Mouse (Mus musculus) layer of hippocampus, adult 9-11 months (tissue): Measurements from ENCODE around the gene Ldhd.

ENCODE experiments used
- DNase-seq: peaks from one replicate; pipeline ENCODE4 v3.0.0; 2022

Ldhd gene

DNA sequence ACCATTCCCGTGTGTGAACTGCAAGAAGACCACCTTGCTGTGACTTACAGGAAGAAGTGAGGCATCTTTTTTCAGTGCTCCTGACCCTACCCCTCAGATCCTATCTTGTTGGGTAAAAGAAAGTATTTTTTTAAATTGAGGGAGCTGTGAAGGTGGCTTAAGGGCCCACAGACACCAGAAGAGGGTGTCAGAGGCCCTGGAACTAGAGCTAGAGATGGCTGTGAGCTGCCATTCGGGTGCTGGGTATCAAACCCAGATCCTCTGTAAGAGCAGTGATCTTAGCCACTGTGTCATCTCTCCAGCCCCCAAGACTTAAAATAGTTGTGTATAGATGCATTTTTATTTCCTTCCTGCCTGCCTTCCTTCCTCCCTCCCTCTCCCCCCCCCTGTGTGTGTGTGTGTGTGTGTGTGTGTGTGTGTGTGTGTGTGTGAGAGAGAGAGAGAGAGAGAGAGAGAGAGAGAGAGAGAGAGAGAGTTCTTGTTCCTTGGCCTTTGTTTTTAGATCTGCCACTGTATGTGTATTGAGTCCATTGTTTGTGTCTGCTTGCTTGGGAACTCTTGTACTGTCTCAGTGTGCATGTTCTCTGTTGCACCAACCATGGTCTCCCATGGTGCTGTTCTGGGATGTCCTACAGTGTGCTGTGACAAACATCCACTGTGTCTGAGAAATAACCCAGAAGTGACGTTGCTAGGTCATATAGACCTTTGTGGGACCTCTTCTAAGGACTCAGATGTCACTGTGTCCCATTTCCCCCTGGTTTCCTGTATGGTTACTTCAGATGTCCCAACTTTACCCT is 35.9 kb downstream of the Ldhd start:
- no peak for DNase-seq

DNA sequence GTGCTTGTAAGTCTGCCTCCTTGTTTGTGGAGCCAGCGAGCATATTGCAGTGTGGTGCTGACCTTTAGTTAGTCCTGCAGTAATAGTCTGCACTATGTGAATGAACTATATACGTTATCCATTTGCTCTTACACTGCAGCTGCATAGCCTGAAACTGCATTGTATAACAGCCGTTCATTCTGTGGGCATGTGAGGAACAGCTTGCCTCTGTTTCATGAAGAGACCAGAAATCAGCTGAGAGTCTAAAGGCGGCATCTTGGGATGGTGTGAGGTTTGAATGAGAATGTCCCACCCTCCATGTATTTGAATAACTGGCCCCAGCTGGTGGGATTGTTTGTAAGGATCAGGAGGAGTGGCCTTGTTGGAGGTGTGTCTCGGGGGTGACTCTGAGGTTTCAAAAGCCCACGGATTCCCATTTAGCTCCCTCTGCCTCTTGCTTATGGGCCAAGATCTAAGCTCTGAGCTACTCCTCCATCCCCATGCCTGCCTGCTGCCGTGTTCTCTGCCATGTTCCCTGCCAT is 37.7 kb downstream of the Ldhd start:
- DNase-seq = peak; percentile 28

DNA sequence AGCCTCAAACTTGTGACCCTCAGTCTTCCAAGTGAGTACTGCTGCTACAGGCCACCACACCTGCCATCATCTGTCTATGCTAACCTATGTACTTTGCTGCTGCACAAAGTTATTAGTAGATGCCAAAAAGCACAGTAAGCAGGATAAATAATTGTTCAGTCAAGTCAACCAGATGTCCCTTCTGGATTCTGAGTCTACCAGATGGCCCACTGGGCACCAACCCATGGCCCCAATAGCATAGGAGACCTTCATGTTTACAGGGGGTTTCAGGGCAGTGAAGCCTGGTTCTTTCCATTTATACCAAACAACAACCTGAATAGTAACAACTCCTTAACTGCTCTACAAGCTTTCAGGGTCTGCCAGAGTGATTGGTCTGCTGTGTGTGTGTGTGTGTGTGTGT is 39.0 kb downstream of the Ldhd start:
- DNase-seq = no peak

GRCm38 (mm10) chr8:111590214-111590613 is 40.0 kb downstream of the Ldhd start:
- DNase-seq = no peak

- DNase-seq = no peak
Measured at GRCm38 (mm10) chr8:111588336-111588735, 41.8 kb downstream of the Ldhd start.

- DNase-seq = no peak
Measured at GRCm38 (mm10) chr8:111587545-111588094, 42.6 kb downstream of the Ldhd start.

- no peak for DNase-seq
Measured at GRCm38 (mm10) chr8:111584946-111585345, 45.2 kb downstream of the Ldhd start.

GRCm38 (mm10) chr8:111582386-111582785 is 47.8 kb downstream of the Ldhd start:
- peak; percentile 21 for DNase-seq

- DNase-seq = no peak
Measured at GRCm38 (mm10) chr8:111580306-111580705, 49.9 kb downstream of the Ldhd start.

GRCm38 (mm10) chr8:111579318-111579717 is 50.9 kb downstream of the Ldhd start:
- no peak for DNase-seq

DNA sequence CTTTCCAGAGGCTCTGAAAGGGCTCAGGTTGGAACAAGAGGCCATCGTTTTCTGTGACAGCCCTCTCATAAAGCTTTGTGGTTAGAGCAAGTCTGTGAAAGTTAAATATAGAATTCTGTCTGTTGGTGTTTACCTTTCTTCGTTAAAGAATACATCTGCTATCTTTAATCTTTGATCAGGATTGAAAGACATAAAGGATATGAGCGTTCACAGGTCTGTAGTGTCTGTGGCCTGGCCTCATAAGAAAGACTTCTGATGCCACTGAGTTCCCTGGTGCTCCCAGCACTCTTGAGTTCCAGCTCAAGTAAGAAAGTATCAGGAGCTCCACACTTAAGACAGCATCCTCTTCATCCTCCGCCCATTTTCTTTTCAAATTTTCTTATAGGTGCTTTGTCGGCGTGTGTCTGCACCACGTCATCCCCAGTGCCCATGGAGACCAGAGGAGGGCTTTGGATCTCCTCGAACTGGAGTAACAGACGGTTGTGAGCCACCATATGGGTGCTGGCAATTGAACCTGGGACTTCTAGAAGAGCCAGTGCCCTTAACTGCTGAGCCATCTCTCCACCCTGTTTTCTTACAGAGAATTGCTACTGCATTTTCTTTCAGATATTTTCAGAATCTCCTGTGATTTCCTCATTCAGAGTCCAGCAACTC is 52.2 kb downstream of the Ldhd start:
- no peak for DNase-seq

- no peak for DNase-seq
Measured at GRCm38 (mm10) chr8:111576501-111576900, 53.7 kb downstream of the Ldhd start.

DNA sequence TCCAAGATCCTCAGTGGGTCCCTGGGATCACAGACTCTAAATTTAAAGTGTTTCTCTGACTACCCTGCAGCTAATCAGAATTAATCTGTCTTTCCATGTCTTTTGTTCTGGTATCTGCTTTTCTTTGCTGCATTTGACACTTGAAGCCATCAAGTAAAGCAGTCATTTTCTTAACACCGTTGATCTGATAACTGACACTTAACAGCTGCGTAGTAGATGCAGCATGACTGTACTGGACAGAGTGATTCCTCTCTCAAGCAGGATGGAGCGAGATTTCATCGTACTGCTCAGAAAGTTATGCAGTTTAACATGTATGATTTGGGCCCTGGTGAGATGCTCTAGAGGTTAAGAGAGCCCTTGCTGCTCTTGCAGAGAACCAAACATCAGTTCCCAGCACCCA is 54.7 kb downstream of the Ldhd start:
- DNase-seq = no peak

- no peak for DNase-seq
Measured at GRCm38 (mm10) chr8:111574016-111574415, 56.2 kb downstream of the Ldhd start.
